In the genomic region with DNA sequence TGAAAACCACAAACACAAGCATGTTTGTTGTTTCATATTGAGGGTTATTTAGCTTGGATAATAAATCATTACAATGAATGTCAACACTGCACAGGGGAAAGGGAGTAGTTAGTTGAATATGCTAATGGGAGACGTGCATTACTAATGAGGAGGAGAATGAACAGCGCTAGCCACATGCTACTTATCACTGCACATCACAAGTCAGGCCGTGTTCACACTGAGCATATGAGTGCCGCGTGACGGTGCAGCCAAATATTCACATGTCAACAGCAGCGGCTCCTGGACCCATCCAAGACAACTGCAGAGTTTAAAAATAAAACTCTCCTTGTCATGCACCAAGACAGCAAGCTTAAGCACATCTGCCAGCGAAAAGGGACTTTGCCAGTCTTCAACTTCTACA, we compare ENCODE assay signal across 13 mouse cellular contexts.
DNase-seq lines count a peak whose midpoint lies in the region; ATAC-seq and TF ChIP-seq lines count a peak whose summit lies in the region.
"Had no signal": no experiment of that assay in that cellular context is flagged by ENCODE, and none has a peak within 500 bp of the region (broad histone marks: within the 10 kb centered on the region; RNA-seq: fewer than 3 reads in every experiment).

No protein-coding gene starts in this region.

- WGBS in forebrain, embryonic 16.5 days, result 27% methylated on average over 8 of the region's 8 CpGs
- 36% methylated on average over 8 of the region's 8 CpGs for WGBS in heart, embryonic 13.5 days
- 36% methylated on average over 8 of the region's 8 CpGs for WGBS in hindbrain, embryonic 16.5 days

- no peaks in the 10 kb centered on the region for H3K9me3 ChIP-seq in forebrain, embryonic 16.5 days (ENCODE audit: control insufficient read depth, low read length)
- no peaks in the 10 kb centered on the region for H3K9me3 ChIP-seq in heart, embryonic 13.5 days
- H3K9me3 ChIP-seq in hindbrain, embryonic 16.5 days (ENCODE audit: control insufficient read depth, low read length), result no peaks in the 10 kb centered on the region
- H3K9me3 ChIP-seq: limb, embryonic 10.5 days had no signal

- no peak overlapping the region for H3K4me3 ChIP-seq in forebrain, embryonic 16.5 days (replicated peaks; ENCODE audit: low read length)
- H3K4me3 ChIP-seq in heart, embryonic 13.5 days, result no peak overlapping the region
- no peak overlapping the region for H3K4me3 ChIP-seq in hindbrain, embryonic 16.5 days (ENCODE audit: low read length)
- H3K4me3 ChIP-seq in left cerebral cortex, adult 2 months, result no peak overlapping the region
- H3K4me3 ChIP-seq: limb, embryonic 10.5 days had no signal

- H3K36me3 ChIP-seq in forebrain, embryonic 16.5 days (ENCODE audit: control insufficient read depth, insufficient read depth), result no peaks in the 10 kb centered on the region
- H3K36me3 ChIP-seq in heart, embryonic 13.5 days, result no peaks in the 10 kb centered on the region
- no peaks in the 10 kb centered on the region for H3K36me3 ChIP-seq in hindbrain, embryonic 16.5 days (ENCODE audit: control insufficient read depth, insufficient read depth, low read length)
- H3K36me3 ChIP-seq: limb, embryonic 10.5 days had no signal

- no peak overlapping the region for H3K9ac ChIP-seq in forebrain, embryonic 16.5 days (replicated peaks; ENCODE audit: low read depth, low read length)
- no peak overlapping the region for H3K9ac ChIP-seq in heart, embryonic 13.5 days
- no peak overlapping the region for H3K9ac ChIP-seq in hindbrain, embryonic 16.5 days (ENCODE audit: low read depth, low read length)
- H3K9ac ChIP-seq: liver, embryonic 14.5 days had no signal

- intact Hi-C loops in left cerebral cortex, adult 2 months (cut with DNase I), result loop anchor here (10.0 kb wide), 1 partner anchor 147 kb away; no protein-coding TSS in a partner anchor

- TF ChIP-seq CTCF in left cerebral cortex, adult 2 months (IDR thresholded peaks at IDR 0.05), result no peak

- ATAC-seq in forebrain, embryonic 16.5 days, result peak; percentile 74
- no peak for ATAC-seq in heart, embryonic 13.5 days (ENCODE audit: extremely low read depth, insufficient number of reproducible peaks, low FRiP score, low TSS enrichment)
- ATAC-seq in hindbrain, embryonic 16.5 days, result peak; percentile 49; the same call in 1 of the 2 replicates
- no peak for ATAC-seq in erythroid progenitor cell, adult 5-6 weeks (replicated peaks; ENCODE audit: low FRiP score, poor library complexity, severe bottlenecking)

- peak; percentile 2 for DNase-seq in lung, postnatal 36 days
- DNase-seq in lung, postnatal 4 days, result no peak
- no peak for DNase-seq in left cerebral cortex, adult 2 months (ENCODE audit: extremely low spot score in 1 of 2, low spot score in 2 of 2)
- DNase-seq: cerebellum, adult 9-10 months; gastrocnemius, postnatal 25 days; kidney, postnatal 25 days had no signal

- H3K4me2 ChIP-seq in forebrain, embryonic 16.5 days (ENCODE audit: low read length), result 0 out of 2 replicates have a peak overlapping the region, but pooled peaks have one; percentile 5
- H3K4me2 ChIP-seq in heart, embryonic 13.5 days, result peak overlapping the region; percentile 32
- no peak overlapping the region for H3K4me2 ChIP-seq in hindbrain, embryonic 16.5 days (ENCODE audit: low read length)

- H3K4me1 ChIP-seq in forebrain, embryonic 16.5 days (replicated peaks; ENCODE audit: control insufficient read depth, insufficient read depth, low read length), result peaks cover 26% of the 10 kb centered on the region
- peaks cover 36% of the 10 kb centered on the region for H3K4me1 ChIP-seq in heart, embryonic 13.5 days
- H3K4me1 ChIP-seq in hindbrain, embryonic 16.5 days (ENCODE audit: control insufficient read depth, insufficient read depth, low read depth, low read length), result peaks cover 24% of the 10 kb centered on the region

- no peak overlapping the region for H3K27ac ChIP-seq in forebrain, embryonic 16.5 days (ENCODE audit: low read length)
- H3K27ac ChIP-seq in heart, embryonic 13.5 days (replicated peaks), result 0 out of 2 replicates have a peak overlapping the region, but pooled peaks have one; percentile 24
- H3K27ac ChIP-seq in hindbrain, embryonic 16.5 days (ENCODE audit: low read depth, low read length), result no peak overlapping the region
- no peak overlapping the region for H3K27ac ChIP-seq in left cerebral cortex, adult 2 months
- H3K27ac ChIP-seq: limb, embryonic 10.5 days; liver, embryonic 14.5 days had no signal

- H3K27me3 ChIP-seq in forebrain, embryonic 16.5 days (replicated peaks; ENCODE audit: control insufficient read depth, insufficient read depth, low read length), result no peaks in the 10 kb centered on the region
- H3K27me3 ChIP-seq in heart, embryonic 13.5 days (replicated peaks), result peaks cover 15% of the 10 kb centered on the region; the same call in 1 of the 2 replicates
- no peaks in the 10 kb centered on the region for H3K27me3 ChIP-seq in hindbrain, embryonic 16.5 days (replicated peaks; ENCODE audit: control insufficient read depth, insufficient read depth, low read length)
- H3K27me3 ChIP-seq: CH12.LX had no signal

Comparison
In these comparisons a context has a peak if more than half of its experiments do, and no peak if none do; other contexts are left out.
1. ATAC-seq: peak in forebrain, embryonic 16.5 days (single experiment) and hindbrain, embryonic 16.5 days (single experiment); none in heart, embryonic 13.5 days (single experiment) and erythroid progenitor cell, adult 5-6 weeks (single experiment).